Mouse (Mus musculus): ENCODE results near the gene Gm49387. TPM values are rescaled to one million over a fixed set of nuclear protein-coding genes. Genes with fewer than 3 reads are reported as not detected.

The Gm49387 gene
- total RNA-seq, 1 experiment, result not detected

DNA sequence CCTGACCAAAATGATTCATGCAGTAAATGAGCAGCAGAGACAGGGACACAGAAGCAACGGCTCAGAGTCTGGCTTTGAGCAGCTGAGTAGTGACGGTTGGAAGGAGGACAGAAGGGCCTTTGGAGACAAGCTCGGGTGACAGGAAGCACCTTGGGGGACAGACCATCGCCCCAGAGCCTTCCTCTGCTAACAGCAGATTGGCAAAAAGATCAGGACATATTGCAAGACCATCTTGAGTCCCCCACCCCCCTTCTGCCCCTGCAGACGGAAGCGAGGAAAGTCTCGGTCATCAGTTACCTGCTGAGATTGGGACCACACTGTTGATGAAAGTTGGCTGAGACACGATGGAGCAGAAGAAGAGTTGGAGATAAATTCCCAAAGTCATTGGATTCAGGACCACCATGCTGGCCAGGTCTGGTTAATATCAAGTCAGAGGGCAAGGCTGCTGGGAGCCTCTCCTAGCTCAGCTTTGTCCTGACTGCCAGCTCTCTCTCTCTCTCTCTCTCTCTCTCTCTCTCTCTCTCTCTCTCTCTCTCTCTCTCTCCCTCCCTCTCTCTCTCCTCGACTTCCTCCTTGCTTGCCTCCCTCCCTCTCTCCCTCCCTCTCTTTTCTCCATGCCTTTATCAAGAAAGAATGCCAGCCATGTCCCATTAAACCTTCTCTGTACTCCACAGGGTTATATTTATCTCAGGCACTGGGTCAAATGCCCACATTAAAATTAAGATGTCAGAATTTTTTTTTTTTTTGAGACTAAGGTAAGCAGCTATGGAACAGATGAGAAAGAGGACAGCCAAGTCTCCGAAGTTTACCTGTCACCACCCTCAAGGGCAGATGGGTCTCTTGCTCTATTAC, 63.6 kb downstream of the Gm49387 start:
- TF ChIP-seq ZC3H11A (IDR thresholded peaks at IDR 0.05; ENCODE audit: borderline replicate concordance, low read depth, low read length) (no peak), MAFK (IDR thresholded peaks at IDR 0.05; ENCODE audit: insufficient read depth, low read depth, low read length) (no peak), HCFC1 (IDR thresholded peaks at IDR 0.05; ENCODE audit: borderline replicate concordance, insufficient read depth, low read length) (no peak), ZNF384 (IDR thresholded peaks at IDR 0.05; ENCODE audit: low read depth, low read length) (no peak), CHD2 (IDR thresholded peaks at IDR 0.05; ENCODE audit: low read depth, low read length) (no peak)
- no peak overlapping the region for H3K4me3 ChIP-seq (ENCODE audit: insufficient read depth in 1 of 2, low read depth in 1 of 2, low read length in 2 of 2, poor library complexity in 1 of 2, severe bottlenecking in 1 of 2)
- in situ Hi-C loops (cut with MboI; ENCODE audit: low sequenced_read_pairs in 2 of 2, unreplicated experiment in 2 of 2), result no loop called here
- no peaks in the 10 kb centered on the region for H3K9me3 ChIP-seq (ENCODE audit: control insufficient read depth, insufficient read depth, low read depth, low read length)
- DNase-seq (ENCODE audit: low read depth, low spot score), result no peak
- H3K36me3 ChIP-seq (ENCODE audit: control insufficient read depth, insufficient read depth, low read length, poor library complexity, severe bottlenecking), result no peaks in the 10 kb centered on the region
- H3K4me1 ChIP-seq (ENCODE audit: control insufficient read depth in 2 of 2, insufficient read depth in 2 of 2, low read length in 2 of 2, poor library complexity in 1 of 2), result peaks cover 0 to 2% of the 10 kb centered on the region in 2 experiments; a peak in 1 of 4 replicates
- H3K9ac ChIP-seq (ENCODE audit: insufficient read depth, low read depth, low read length, poor library complexity, severe bottlenecking), result no peak overlapping the region
- no peak overlapping the region for H3K27ac ChIP-seq (ENCODE audit: insufficient read depth, low read depth, low read length, poor library complexity, severe bottlenecking)

DNA sequence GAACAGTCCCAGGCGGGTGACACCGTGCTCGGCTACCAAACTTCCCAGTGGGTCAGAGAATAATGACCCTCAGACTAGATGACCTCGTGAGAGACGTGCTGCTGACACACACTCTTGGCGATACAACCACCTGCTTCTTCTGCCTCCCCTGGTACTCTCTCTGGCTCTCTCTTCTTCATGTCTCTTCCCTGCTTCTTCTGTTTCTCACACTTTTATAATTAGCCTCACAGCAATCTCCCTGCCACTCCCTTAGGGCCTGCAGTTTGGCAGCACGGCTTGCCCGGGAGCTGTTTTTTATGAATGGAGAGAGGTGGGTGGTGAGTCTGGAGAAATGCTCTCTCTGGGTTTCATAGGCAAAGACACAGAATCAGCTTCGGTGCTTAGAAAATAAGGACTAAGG, 64.8 kb downstream of the Gm49387 start:
- TF ChIP-seq CHD2 (IDR thresholded peaks at IDR 0.05; ENCODE audit: low read depth, low read length) (no peak), ZNF384 (IDR thresholded peaks at IDR 0.05; ENCODE audit: low read depth, low read length) (no peak), ZC3H11A (IDR thresholded peaks at IDR 0.05; ENCODE audit: borderline replicate concordance, low read depth, low read length) (no peak), MAFK (IDR thresholded peaks at IDR 0.05; ENCODE audit: insufficient read depth, low read depth, low read length) (no peak), HCFC1 (IDR thresholded peaks at IDR 0.05; ENCODE audit: borderline replicate concordance, insufficient read depth, low read length) (no peak)
- H3K9me3 ChIP-seq (ENCODE audit: control insufficient read depth, insufficient read depth, low read depth, low read length), result no peaks in the 10 kb centered on the region
- H3K27ac ChIP-seq (ENCODE audit: insufficient read depth, low read depth, low read length, poor library complexity, severe bottlenecking), result no peak overlapping the region
- no peak for DNase-seq (ENCODE audit: low read depth, low spot score)
- in situ Hi-C loops (cut with MboI; ENCODE audit: low sequenced_read_pairs in 2 of 2, unreplicated experiment in 2 of 2), result no loop called here
- peaks cover 0 to 2% of the 10 kb centered on the region in 2 experiments; a peak in 1 of 4 replicates for H3K4me1 ChIP-seq (ENCODE audit: control insufficient read depth in 2 of 2, insufficient read depth in 2 of 2, low read length in 2 of 2, poor library complexity in 1 of 2)
- H3K4me3 ChIP-seq (ENCODE audit: insufficient read depth in 1 of 2, low read depth in 1 of 2, low read length in 2 of 2, poor library complexity in 1 of 2, severe bottlenecking in 1 of 2), result no peak overlapping the region
- no peaks in the 10 kb centered on the region for H3K36me3 ChIP-seq (ENCODE audit: control insufficient read depth, insufficient read depth, low read length, poor library complexity, severe bottlenecking)
- no peak overlapping the region for H3K9ac ChIP-seq (ENCODE audit: insufficient read depth, low read depth, low read length, poor library complexity, severe bottlenecking)

DNA sequence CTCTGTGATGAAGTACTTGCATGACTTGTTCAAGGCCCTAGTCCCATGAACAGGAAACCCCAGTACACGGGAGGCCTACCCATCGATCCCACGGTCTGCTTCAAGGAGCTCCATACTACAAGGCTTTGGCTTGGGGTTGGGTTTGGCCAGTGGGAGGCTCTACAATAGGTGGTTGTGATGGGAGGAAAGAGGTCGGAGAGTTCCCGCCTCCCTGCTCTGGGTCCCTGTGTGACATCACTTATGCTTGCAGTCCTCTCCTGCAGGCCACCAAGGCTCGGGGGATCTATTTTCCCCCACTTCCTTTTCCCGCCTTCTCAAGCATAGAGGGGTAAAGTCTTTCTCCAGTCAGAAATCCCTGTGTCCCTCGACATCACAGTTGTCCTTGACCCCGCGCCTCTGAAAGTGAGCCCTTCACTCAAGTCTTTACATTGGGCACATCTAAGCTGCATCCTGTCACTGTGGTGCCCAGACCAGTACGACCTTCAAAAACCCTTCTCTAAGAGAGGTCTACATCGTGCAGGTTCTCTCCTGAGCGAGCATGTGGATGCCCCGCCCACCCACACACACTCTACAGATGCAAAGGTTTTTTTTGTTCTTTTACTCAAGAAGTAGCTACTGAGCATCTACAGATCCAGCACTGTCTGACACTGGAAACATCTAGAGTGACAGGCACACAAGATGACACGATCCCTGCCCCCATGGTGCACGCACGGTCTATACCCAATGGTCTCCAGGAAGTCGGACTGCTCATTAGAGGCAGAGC, 65.6 kb downstream of the Gm49387 start:
- TF ChIP-seq CHD2 (IDR thresholded peaks at IDR 0.05; ENCODE audit: low read depth, low read length), result no peak
- no peak for TF ChIP-seq ZNF384 (IDR thresholded peaks at IDR 0.05; ENCODE audit: low read depth, low read length)
- no peak for TF ChIP-seq ZC3H11A (IDR thresholded peaks at IDR 0.05; ENCODE audit: borderline replicate concordance, low read depth, low read length)
- no peak for TF ChIP-seq MAFK (IDR thresholded peaks at IDR 0.05; ENCODE audit: insufficient read depth, low read depth, low read length)
- no peak for TF ChIP-seq HCFC1 (IDR thresholded peaks at IDR 0.05; ENCODE audit: borderline replicate concordance, insufficient read depth, low read length)
- in situ Hi-C loops (cut with MboI; ENCODE audit: low sequenced_read_pairs in 2 of 2, unreplicated experiment in 2 of 2), result no loop called here
- Histone ChIP-seq H3K4me1 (ENCODE audit: control insufficient read depth in 2 of 2, insufficient read depth in 2 of 2, low read length in 2 of 2, poor library complexity in 1 of 2) (peaks cover 0 to 2% of the 10 kb centered on the region in 2 experiments; a peak in 1 of 4 replicates), H3K27ac (ENCODE audit: insufficient read depth, low read depth, low read length, poor library complexity, severe bottlenecking) (no peak overlapping the region), H3K9ac (ENCODE audit: insufficient read depth, low read depth, low read length, poor library complexity, severe bottlenecking) (no peak overlapping the region), H3K36me3 (ENCODE audit: control insufficient read depth, insufficient read depth, low read length, poor library complexity, severe bottlenecking) (no peaks in the 10 kb centered on the region), H3K9me3 (ENCODE audit: control insufficient read depth, insufficient read depth, low read depth, low read length) (no peaks in the 10 kb centered on the region), H3K4me3 (ENCODE audit: insufficient read depth in 1 of 2, low read depth in 1 of 2, low read length in 2 of 2, poor library complexity in 1 of 2, severe bottlenecking in 1 of 2) (no peak overlapping the region)
- DNase-seq (ENCODE audit: low read depth, low spot score), result no peak

DNA sequence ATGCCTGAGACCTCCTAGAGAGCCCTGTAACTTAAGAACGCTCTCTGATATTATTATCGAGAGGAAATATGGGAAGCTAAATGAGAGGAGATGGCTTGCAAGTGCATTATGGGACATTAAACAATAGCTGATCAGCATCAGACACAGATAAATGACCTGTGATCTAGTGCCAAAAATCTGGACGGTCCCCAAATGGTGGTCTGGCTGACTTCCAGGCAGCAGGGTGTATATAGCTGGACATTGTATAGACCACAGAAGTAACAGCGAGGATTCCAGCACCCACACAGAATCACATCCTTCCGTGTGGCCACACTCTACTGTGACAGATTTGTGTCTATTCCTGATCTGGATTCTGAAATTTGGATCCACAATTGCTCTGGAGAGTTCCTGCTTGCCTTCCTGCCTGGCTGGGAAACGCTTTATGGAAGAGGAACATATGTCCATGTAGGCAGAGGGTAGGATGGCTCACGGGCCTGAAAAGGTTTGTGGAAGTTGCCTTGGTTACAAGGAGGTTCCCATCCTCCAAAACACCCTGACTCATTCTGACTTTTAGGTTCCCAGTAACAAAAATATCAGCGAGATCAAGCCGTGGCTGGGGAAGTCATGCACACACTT, 68.0 kb downstream of the Gm49387 start:
- in situ Hi-C loops (cut with MboI; ENCODE audit: low sequenced_read_pairs in 2 of 2, unreplicated experiment in 2 of 2), result no loop called here
- Histone ChIP-seq H3K4me1 (ENCODE audit: control insufficient read depth in 2 of 2, insufficient read depth in 2 of 2, low read length in 2 of 2, poor library complexity in 1 of 2) (peaks cover 0 to 2% of the 10 kb centered on the region in 2 experiments; a peak in 1 of 4 replicates), H3K27ac (ENCODE audit: insufficient read depth, low read depth, low read length, poor library complexity, severe bottlenecking) (no peak overlapping the region), H3K9ac (ENCODE audit: insufficient read depth, low read depth, low read length, poor library complexity, severe bottlenecking) (no peak overlapping the region), H3K9me3 (ENCODE audit: control insufficient read depth, insufficient read depth, low read depth, low read length) (no peaks in the 10 kb centered on the region), H3K36me3 (ENCODE audit: control insufficient read depth, insufficient read depth, low read length, poor library complexity, severe bottlenecking) (no peaks in the 10 kb centered on the region), H3K4me3 (ENCODE audit: insufficient read depth in 1 of 2, low read depth in 1 of 2, low read length in 2 of 2, poor library complexity in 1 of 2, severe bottlenecking in 1 of 2) (no peak overlapping the region)
- TF ChIP-seq HCFC1 (IDR thresholded peaks at IDR 0.05; ENCODE audit: borderline replicate concordance, insufficient read depth, low read length) (no peak), ZNF384 (IDR thresholded peaks at IDR 0.05; ENCODE audit: low read depth, low read length) (no peak), ZC3H11A (IDR thresholded peaks at IDR 0.05; ENCODE audit: borderline replicate concordance, low read depth, low read length) (no peak), MAFK (IDR thresholded peaks at IDR 0.05; ENCODE audit: insufficient read depth, low read depth, low read length) (no peak), CHD2 (IDR thresholded peaks at IDR 0.05; ENCODE audit: low read depth, low read length) (no peak)
- no peak for DNase-seq (ENCODE audit: low read depth, low spot score)
